Mouse (Mus musculus) intestine, embryonic 14.5 days (tissue): ENCODE measurements at regions not wholly inside any gene's neighbourhood (a gene's known extent, or its start where the extent isn't known, plus 50 kb on each side); places are given as distances from the start of the nearest gene placed in this dataset.

ENCODE experiments used
- ATAC-seq: fragments of 200-750 bp; cut with Nextera tagmentation; replicated peaks from 2 replicates; pipeline ENCODE4 v1.8.0; 2017; ENCODE audit warnings: low read depth, moderate number of reproducible peaks, moderate TSS enrichment, moderate library complexity; ENCODE audit not compliant: low FRiP score, low TSS enrichment
- DNase-seq: peaks from one replicate; pipeline ENCODE4 v3.0.0-alpha.2; 2018; ENCODE audit warnings: low spot score
- H3K27ac ChIP-seq: fragments of 300-500 bp; sonication (generic); 2 replicates; pipeline ENCODE4 v1.5.1; 2014; ENCODE audit warnings: low read depth, mild to moderate bottlenecking, control low read depth
- H3K27me3 ChIP-seq: fragments of 300-500 bp; sonication (generic); replicated peaks from 2 replicates; pipeline ENCODE4 v1.6.1; 2014; ENCODE audit warnings: low read length, control low read depth; ENCODE audit not compliant: control insufficient read depth, insufficient read depth
- H3K36me3 ChIP-seq: fragments of 300-500 bp; sonication (generic); 2 replicates; pipeline ENCODE4 v1.6.1; 2014; ENCODE audit warnings: low read length, control low read depth; ENCODE audit not compliant: control insufficient read depth, insufficient read depth
- H3K4me1 ChIP-seq: fragments of 300-500 bp; sonication (generic); replicated peaks from 2 replicates; pipeline ENCODE4 v1.6.1; 2014; ENCODE audit warnings: low read length, control low read depth, mixed read lengths; ENCODE audit not compliant: control insufficient read depth, insufficient read depth
- H3K4me2 ChIP-seq: fragments of 300-500 bp; sonication (generic); 2 replicates; pipeline ENCODE4 v1.6.1; 2014; ENCODE audit warnings: low read length
- H3K4me3 ChIP-seq: fragments of 300-500 bp; sonication (generic); 2 replicates; pipeline ENCODE4 v1.5.1; 2014; ENCODE audit warnings: low read depth, low read length, control low read depth, mixed read lengths
- H3K9ac ChIP-seq: fragments of 300-500 bp; sonication (generic); 2 replicates; pipeline ENCODE4 v1.6.1; 2014; ENCODE audit warnings: mild to moderate bottlenecking, low read length
- H3K9me3 ChIP-seq: fragments of 300-500 bp; sonication (generic); 2 replicates; pipeline ENCODE4 v1.6.1; 2016; ENCODE audit warnings: low read length, control low read depth; ENCODE audit not compliant: control insufficient read depth
- WGBS: fragments of 180-500 bp; shearing (Covaris S2); extraction: QIAGEN DNeasy Blood & Tissue Kit; methylation state at CpG from one replicate; pipeline ENCODE4 v1.1.7; 2014; 5-methylcytosine and 5-hydroxymethylcytosine counted together

DNA sequence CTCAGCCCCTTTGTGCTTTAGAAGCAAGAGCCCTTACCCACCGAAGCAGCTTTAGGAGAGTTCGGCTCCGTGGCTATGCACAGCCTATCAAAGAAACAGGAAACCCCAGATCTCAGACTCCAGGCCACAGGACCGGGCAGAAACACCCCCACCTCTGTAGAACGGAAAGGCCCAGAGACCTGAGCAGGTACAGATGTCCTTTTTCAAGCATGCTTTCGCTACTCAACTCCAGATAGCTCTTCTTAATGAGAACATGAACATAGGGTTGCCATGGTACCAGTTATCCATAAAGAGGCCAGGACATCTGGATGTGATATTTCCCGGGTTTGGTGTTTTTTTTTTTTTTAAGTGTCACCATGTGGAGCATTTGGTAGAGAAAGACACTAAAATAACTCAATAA is 107.4 kb downstream of the Cdc5l start:
- H3K4me2 ChIP-seq, result no peak overlapping the region
- no peak for DNase-seq

DNA sequence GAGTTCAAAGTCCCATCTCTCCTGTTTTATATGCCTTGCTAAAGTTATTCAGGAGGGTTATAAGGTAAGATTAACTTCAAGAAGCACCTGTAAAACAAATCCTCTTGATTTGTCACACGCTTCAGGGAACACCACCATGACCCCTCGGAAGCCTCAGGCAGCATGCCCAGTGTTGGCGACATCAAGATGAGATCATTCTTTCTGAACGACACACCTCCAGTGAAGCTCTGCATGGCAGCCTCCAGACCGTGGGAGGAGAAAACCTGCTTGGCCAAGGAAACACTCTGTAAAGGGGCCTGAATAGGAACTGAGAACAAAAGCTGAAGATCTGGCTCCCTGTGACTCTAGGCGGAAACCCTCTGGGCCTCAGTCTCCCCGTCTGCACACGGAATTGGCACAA is 110.7 kb downstream of the Cdc5l start:
- Histone ChIP-seq H3K9me3 (no peaks in the 10 kb centered on the region), H3K9ac (no peak overlapping the region), H3K27ac (no peak overlapping the region), H3K4me2 (no peak overlapping the region), H3K36me3 (no peaks in the 10 kb centered on the region), H3K4me3 (no peak overlapping the region), H3K27me3 (peaks cover 42% of the 10 kb centered on the region), H3K4me1 (peaks cover 18% of the 10 kb centered on the region)
- 74% methylated on average over 8 of the region's 8 CpGs for WGBS
- no peak for ATAC-seq
- DNase-seq, result no peak

More for the DNA sequence above, 107.4 kb downstream of the Cdc5l start:
- no peaks in the 10 kb centered on the region for H3K36me3 ChIP-seq
- H3K9ac ChIP-seq, result no peak overlapping the region
- H3K27me3 ChIP-seq, result peaks cover 39% of the 10 kb centered on the region
- WGBS, result 69% methylated on average over 7 of the region's 7 CpGs
- H3K27ac ChIP-seq, result no peak overlapping the region
- H3K9me3 ChIP-seq, result no peaks in the 10 kb centered on the region
- no peaks in the 10 kb centered on the region for H3K4me1 ChIP-seq
- no peak overlapping the region for H3K4me3 ChIP-seq
- no peak for ATAC-seq

DNA sequence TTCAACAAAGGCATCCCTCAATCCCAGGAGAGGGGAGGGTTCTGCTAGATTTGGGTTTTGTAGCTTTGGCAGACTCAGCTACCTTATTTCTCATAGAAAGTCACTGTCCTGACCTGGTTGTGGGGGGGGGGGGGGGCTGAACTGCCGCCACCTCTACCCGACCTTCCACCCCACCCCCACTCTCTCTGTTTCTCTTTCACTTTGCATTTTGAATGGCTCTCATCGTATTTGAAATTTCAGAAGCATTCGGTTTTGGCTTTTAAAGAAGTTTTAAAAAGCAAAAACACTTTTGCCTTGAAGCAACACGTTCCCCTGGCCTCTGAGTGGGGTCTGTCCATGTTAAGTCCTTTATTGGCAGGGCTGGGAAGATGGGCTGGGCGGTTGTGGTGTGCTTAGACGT is 113.5 kb downstream of the Cdc5l start:
- H3K4me3 ChIP-seq, result no peak overlapping the region
- no peaks in the 10 kb centered on the region for H3K9me3 ChIP-seq
- no peaks in the 10 kb centered on the region for H3K36me3 ChIP-seq
- no peak for ATAC-seq
- WGBS, result 48% methylated on average over 7 of the region's 7 CpGs
- H3K27ac ChIP-seq, result no peak overlapping the region
- H3K4me2 ChIP-seq, result no peak overlapping the region
- DNase-seq, result no peak
- H3K9ac ChIP-seq, result no peak overlapping the region
- H3K4me1 ChIP-seq, result peaks cover 19% of the 10 kb centered on the region
- H3K27me3 ChIP-seq, result peaks cover 37% of the 10 kb centered on the region

DNA sequence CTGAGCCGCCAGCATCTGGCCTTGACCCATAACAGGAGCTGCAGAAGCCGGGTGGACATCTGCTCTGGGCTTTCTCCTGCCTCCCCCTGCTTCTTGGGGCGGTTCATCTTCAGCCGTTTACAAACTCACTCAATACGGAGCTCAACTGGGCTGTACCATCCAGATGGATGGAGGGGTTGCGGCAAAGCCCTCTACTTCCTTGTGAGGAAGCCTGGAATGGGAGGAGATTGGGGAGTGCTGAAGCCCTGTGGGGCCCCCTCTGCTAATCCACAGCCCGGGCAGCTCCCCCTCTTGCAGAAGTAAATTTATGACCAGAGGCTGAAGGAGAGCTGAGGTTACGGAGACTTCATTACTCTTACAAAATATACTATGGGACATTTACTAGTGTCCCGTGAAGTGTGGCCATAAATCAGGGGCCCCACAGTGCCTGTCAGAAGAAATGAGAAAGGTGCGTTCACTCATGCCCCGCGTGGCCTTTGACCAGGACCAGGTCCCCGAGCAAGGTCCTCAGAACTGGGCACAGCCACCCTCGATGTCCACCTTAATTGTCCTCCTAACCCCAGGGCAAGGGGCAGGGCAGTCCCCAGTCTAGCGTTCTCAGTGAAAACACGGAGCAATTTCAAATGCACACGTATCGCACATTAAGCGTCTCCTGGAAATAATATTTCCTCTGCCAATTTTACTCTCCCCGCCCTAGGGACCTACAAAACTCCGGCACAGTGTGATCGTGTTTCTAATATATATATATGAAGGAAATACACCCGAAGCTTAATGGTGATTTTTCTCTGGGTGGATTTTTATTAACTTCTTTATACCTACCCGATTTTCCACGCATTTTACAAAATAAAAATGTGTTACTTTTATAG is 115.1 kb downstream of the Cdc5l start:
- H3K36me3 ChIP-seq, result no peaks in the 10 kb centered on the region
- WGBS, result 29% methylated on average over 25 of the region's 25 CpGs
- H3K27ac ChIP-seq, result no peak overlapping the region
- H3K4me1 ChIP-seq, result peaks cover 19% of the 10 kb centered on the region
- no peak overlapping the region for H3K9ac ChIP-seq
- DNase-seq (peak; percentile 68), ATAC-seq (peak; percentile 87)
- no peaks in the 10 kb centered on the region; the same call in 1 of the 2 replicates for H3K9me3 ChIP-seq
- H3K27me3 ChIP-seq, result peaks cover 28% of the 10 kb centered on the region; the same call in 1 of the 2 replicates
- H3K4me2 ChIP-seq, result peak overlapping the region; percentile 40
- peak overlapping the region; percentile 15 for H3K4me3 ChIP-seq

DNA sequence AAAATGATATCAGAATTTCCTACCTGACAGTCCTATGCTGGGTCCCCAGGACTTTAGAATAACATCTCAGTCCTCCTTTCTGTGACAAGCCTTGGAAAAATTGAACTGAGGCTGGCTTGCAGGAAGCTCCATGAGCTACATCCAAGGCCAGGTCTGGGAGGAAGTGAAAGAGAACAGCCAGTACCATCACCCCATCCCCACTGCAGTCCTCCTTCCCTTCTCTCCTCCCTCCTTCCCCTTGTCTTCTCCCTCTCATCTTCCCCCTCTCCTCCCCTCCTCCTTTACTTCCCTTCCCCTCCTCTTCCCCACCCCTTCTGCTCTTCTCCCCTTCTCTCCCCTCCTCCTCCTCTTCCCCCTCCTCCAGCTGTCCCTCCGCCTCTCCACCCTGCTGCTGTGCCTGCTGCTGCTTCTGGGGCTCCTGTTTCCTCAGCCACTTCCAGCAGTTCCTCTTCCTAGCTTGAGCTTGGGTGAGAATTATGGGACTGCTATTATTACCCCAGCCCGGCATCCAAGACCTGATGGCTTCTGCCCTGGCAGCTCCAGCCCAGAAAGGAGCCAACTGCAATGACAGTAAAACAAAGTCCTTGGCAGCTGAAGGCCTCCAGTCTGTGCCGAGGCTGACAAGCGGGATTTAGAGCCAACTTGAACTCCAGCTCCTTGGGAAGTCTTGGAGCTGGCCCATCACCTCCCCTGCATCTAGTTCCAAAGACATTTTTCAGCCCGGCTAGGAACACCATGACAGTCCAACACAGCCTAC is 120.8 kb downstream of the Cdc5l start:
- Histone ChIP-seq H3K36me3 (no peaks in the 10 kb centered on the region), H3K4me1 (no peaks in the 10 kb centered on the region), H3K4me3 (no peak overlapping the region), H3K27ac (no peak overlapping the region), H3K9ac (no peak overlapping the region), H3K4me2 (no peak overlapping the region), H3K27me3 (peaks cover 5% of the 10 kb centered on the region; the same call in 1 of the 2 replicates), H3K9me3 (peaks cover 10% of the 10 kb centered on the region)
- WGBS, result 55% methylated on average over 5 of the region's 5 CpGs
- no peak for DNase-seq
- ATAC-seq, result no peak

DNA sequence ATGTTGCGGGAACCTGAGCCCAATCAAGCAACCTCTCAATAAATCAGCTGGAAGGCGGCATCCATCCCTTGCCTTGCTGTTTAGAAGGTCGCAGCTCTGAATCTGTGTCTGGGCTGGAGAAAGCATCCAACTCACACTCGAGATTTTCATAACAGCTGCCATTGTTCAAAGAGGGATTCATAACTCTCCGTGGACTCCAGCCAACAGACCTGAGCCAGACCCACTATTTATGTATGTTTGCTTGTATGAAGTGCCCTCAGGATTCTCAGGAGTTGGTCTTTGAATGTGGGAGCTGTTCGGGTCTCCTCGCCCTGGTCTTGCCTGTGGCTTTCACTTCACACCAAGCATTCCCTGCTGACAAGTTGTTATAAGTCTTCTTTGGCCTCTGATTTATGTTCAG is 127.0 kb downstream of the Cdc5l start:
- Histone ChIP-seq H3K4me3 (no peak overlapping the region), H3K4me1 (no peaks in the 10 kb centered on the region), H3K9me3 (peaks cover 10% of the 10 kb centered on the region; the same call in 1 of the 2 replicates), H3K27ac (no peak overlapping the region), H3K36me3 (no peaks in the 10 kb centered on the region), H3K9ac (no peak overlapping the region), H3K4me2 (no peak overlapping the region), H3K27me3 (peaks cover 9% of the 10 kb centered on the region; the same call in 1 of the 2 replicates)
- no peak for ATAC-seq
- 45% methylated on average over 7 of the region's 7 CpGs for WGBS
- no peak for DNase-seq

DNA sequence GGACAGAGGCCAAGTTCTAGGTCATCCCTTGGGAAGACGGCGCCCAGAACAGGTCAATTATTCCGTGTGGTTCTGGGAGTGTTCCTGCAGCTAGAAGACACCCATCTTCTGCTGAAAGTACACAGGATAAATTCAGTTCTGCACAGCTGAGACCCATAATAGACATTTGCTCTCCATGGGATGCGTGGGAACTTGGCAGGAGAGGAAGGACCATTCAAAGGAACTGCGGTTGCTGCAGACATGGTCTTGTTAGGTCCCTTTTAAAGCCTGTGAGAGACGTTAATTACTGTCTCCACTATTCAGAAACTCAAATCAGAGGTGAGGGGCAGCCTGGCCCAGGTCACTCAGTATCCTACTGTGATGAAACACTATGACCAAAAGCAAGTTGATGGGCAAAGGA is 130.4 kb downstream of the Cdc5l start:
- Histone ChIP-seq H3K9ac (no peak overlapping the region), H3K27me3 (peaks cover 9% of the 10 kb centered on the region; the same call in 1 of the 2 replicates), H3K27ac (no peak overlapping the region), H3K9me3 (no peaks in the 10 kb centered on the region), H3K4me3 (no peak overlapping the region), H3K36me3 (no peaks in the 10 kb centered on the region), H3K4me2 (no peak overlapping the region), H3K4me1 (no peaks in the 10 kb centered on the region; the same call in 1 of the 2 replicates)
- ATAC-seq (no peak), DNase-seq (no peak)
- WGBS, result 84% methylated on average over 6 of the region's 6 CpGs

DNA sequence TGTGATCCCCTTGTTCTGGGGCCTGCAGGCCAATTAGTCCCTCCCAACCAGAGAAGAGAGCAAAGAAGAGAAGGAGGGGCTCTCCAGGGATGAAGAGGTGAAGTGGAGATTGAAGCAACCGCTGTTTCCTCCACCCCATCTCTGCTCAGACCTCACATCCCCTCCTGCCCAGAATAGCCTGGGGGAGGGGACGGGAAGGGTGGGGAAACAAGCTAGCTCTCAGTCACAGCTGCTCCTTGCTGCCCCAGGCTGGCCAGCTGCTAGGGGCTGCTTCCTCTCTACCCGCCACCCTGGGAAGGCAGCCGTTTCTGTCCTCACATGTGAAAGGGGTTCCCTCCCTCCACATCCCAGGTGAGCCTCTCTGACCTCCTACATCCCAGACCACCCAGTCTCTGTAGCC is 135.2 kb downstream of the Cdc5l start:
- DNase-seq (no peak), ATAC-seq (no peak)
- Histone ChIP-seq H3K4me2 (no peak overlapping the region), H3K4me1 (no peaks in the 10 kb centered on the region; the same call in 1 of the 2 replicates), H3K27me3 (peaks cover 4% of the 10 kb centered on the region; the same call in 1 of the 2 replicates), H3K27ac (no peak overlapping the region), H3K36me3 (no peaks in the 10 kb centered on the region), H3K9me3 (no peaks in the 10 kb centered on the region), H3K9ac (no peak overlapping the region), H3K4me3 (no peak overlapping the region)
- 24% methylated on average over 4 of the region's 4 CpGs for WGBS
